Mouse (Mus musculus): ENCODE data around the gene Dbndd2.

Gene Dbndd2

DNA sequence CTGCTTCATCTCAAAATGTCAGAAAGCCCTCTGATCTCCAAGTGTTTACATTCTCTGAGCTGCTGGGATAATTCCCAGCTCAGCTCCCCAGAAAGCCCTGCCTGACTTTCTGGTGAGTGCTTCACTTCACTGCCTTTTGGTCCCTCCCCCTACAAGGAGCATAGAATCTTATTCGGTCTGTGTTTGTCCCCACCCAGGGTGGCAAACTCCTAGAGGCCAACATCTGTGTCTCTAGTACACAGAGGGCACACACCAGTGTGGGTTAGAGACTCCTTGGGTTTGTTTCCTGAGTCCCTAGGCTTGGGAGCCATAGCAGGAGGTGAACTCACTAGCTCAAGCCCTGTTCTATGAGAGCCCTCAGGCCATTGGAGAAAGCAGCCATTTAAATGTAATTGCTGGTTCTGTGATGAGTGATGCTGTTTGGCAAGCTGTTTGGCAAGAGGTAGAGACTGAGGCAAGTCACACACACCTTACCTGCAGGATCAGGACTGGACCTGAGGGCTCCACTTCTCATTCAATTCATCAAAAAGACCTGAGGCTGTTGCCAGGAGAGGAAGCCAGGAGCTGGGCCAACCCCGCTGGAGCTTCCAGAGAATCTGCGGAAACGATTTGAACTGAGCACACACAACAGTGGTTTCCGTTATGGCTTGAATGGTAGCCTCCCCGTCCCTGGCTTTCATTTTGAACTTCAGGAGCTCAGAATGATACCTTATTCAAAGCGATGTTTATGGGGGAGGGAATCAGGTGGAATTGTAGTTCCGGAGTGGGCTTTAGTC, 54.9 kb downstream of the Dbndd2 start:
- DNase-seq (ENCODE audit: low spot score) = peak; percentile 49

DNA sequence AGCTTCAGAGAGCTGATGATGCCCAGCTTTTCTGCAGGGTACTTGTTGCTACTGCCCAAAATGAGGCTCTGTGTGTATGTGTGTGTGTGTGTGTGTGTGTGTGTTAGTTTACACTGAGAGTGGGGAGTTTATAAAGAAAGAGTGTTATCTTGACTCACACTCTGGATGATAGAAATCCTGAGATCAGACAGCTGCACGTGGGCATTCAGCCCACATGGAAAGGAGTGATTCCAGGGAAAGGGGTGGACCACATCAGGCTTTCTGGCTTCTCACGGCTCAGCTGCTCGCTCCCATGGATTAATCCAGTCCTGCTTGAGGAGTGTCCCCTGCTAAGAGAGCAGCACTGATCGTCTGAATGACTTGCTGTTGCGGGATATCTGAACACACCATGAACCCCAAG, 56.2 kb downstream of the Dbndd2 start:
- no peak for DNase-seq (ENCODE audit: low spot score)

- no peak for DNase-seq (ENCODE audit: low spot score)
These were observed 56.7 kb downstream of the Dbndd2 start for GRCm38 (mm10) chr2:164542598-164542997.
